Mouse (Mus musculus) forebrain, postnatal 0 days (tissue): ENCODE data around the gene Xrcc1. TPM values are rescaled to one million over a fixed set of nuclear protein-coding genes. Genes with fewer than 3 reads are reported as not detected.

Source experiments
- ATAC-seq: fragments of 200-750 bp; cut with Nextera tagmentation; 2 replicates; pipeline ENCODE4 v1.8.0; 2017; ENCODE audit warnings: mild to moderate bottlenecking, moderate library complexity
- DNase-seq: peaks from one replicate; pipeline ENCODE4 v3.0.0-alpha.2; 2015
- H3K27ac ChIP-seq: fragments of 300-500 bp; sonication (generic); 2 replicates; pipeline ENCODE4 v1.5.1; 2014; ENCODE audit warnings: low read depth, mild to moderate bottlenecking, antibody characterized with exemption, low read length, moderate library complexity, mixed read lengths
- H3K27me3 ChIP-seq: fragments of 300-500 bp; sonication (generic); 2 replicates; pipeline ENCODE4 v1.6.1; 2014; ENCODE audit warnings: mild to moderate bottlenecking, low read length, mixed read lengths; ENCODE audit not compliant: insufficient read depth
- H3K36me3 ChIP-seq: fragments of 300-500 bp; sonication (generic); 2 replicates; pipeline ENCODE4 v1.6.1; 2014; ENCODE audit warnings: mild to moderate bottlenecking, moderate library complexity; ENCODE audit not compliant: insufficient read depth
- H3K4me1 ChIP-seq: fragments of 300-500 bp; sonication (generic); 2 replicates; pipeline ENCODE4 v1.6.1; 2014; ENCODE audit warnings: antibody characterized with exemption; ENCODE audit not compliant: insufficient read depth
- H3K4me2 ChIP-seq: fragments of 300-500 bp; sonication (generic); 2 replicates; pipeline ENCODE4 v1.6.1; 2014; ENCODE audit warnings: low read depth, mild to moderate bottlenecking, moderate library complexity
- H3K4me3 ChIP-seq: fragments of 300-500 bp; sonication (generic); 2 replicates; pipeline ENCODE4 v1.5.1; 2014; ENCODE audit warnings: low read depth, low read length, mixed read lengths
- H3K9ac ChIP-seq: fragments of 300-500 bp; sonication (generic); 2 replicates; pipeline ENCODE4 v1.6.1; 2014; ENCODE audit warnings: mild to moderate bottlenecking
- H3K9me3 ChIP-seq: fragments of 300-500 bp; sonication (generic); 2 replicates; pipeline ENCODE4 v1.6.1; 2016; ENCODE audit warnings: low read length
- CTCF ChIP-seq: sonication (generic); IDR thresholded peaks from 2 replicates; pipeline ENCODE4 v1.5.1; 2016; ENCODE audit warnings: antibody characterized with exemption, control low read depth, low read depth
- WGBS: fragments of 180-500 bp; shearing (Covaris S2); extraction: QIAGEN DNeasy Blood & Tissue Kit; methylation state at CpG from one replicate; pipeline ENCODE4 v1.1.7; 2014; 5-methylcytosine and 5-hydroxymethylcytosine counted together
- polyA plus RNA-seq: library from polyadenylated mRNA; unstranded; fragments of >200 nt; fragmentation: Nextera tagmentation; extraction: Ambion mirVana; gene quantifications from 2 replicates; pipeline ENCODE4 v1.2.1, GENCODE M21; 2015
- total RNA-seq: library from RNA; depleted of rRNA; stranded (reverse); fragments of >200 nt; gene quantifications from 2 replicates; pipeline ENCODE4 v1.2.3, GENCODE M21; 2014; rRNA removed

Xrcc1 gene
- total RNA-seq, result 41.1 and 49.8 TPM in 2 replicates
- polyA plus RNA-seq, result 42.1 and 48.6 TPM in 2 replicates

DNA sequence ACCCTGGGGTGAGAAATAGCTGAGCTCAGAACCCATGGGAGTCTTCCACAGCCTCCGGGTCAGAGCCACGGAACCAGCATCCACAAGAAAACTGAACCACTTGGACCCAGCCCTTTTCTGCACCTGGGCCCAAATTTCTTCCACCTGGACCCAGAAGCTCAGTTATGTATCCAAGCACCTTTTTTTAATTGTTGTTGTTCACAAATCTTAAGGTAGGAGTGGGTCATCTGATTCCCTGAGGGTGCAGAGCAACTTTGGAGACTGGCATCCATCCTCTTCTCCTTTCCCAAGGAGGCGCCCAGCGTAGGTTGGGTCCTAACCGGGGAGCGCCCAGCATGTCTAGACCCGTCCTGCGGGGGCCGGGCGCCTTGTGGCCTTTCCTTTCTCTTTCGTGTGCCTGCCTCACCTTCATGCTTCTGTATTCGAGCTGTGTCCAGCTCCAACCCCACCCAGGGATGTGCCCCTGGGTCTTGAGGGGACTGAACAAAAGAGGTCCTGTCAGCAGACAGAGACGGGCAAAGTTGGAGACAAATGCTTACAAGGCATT lies at the start of gene Xrcc1, which contains the start of gene Pinlyp:
Xrcc1 (plus strand) TSS at position 222 of the 547 bp plus-strand sequence.
Pinlyp (minus strand) TSS at position 51 of the 547 bp plus-strand sequence.
- peak within 1 kb of the TSS; percentile 76 for H3K4me2 ChIP-seq
- DNase-seq, result no peak
- peak within 1 kb of the TSS; percentile 86 for H3K4me3 ChIP-seq
- H3K27ac ChIP-seq, result peak within 1 kb of the TSS; percentile 59; the same call in 1 of the 2 replicates
- H3K36me3 ChIP-seq, result no peaks in the 10 kb centered on the region; the same call in 1 of the 2 replicates
- TF ChIP-seq CTCF, result no peak
- H3K9me3 ChIP-seq, result no peaks in the 10 kb centered on the region
- ATAC-seq, result no peak
- peak within 1 kb of the TSS; percentile 68 for H3K9ac ChIP-seq
- no peaks in the 10 kb centered on the region for H3K4me1 ChIP-seq
- no peaks in the 10 kb centered on the region for H3K27me3 ChIP-seq
- 38% methylated on average over 13 of the region's 13 CpGs for WGBS

DNA sequence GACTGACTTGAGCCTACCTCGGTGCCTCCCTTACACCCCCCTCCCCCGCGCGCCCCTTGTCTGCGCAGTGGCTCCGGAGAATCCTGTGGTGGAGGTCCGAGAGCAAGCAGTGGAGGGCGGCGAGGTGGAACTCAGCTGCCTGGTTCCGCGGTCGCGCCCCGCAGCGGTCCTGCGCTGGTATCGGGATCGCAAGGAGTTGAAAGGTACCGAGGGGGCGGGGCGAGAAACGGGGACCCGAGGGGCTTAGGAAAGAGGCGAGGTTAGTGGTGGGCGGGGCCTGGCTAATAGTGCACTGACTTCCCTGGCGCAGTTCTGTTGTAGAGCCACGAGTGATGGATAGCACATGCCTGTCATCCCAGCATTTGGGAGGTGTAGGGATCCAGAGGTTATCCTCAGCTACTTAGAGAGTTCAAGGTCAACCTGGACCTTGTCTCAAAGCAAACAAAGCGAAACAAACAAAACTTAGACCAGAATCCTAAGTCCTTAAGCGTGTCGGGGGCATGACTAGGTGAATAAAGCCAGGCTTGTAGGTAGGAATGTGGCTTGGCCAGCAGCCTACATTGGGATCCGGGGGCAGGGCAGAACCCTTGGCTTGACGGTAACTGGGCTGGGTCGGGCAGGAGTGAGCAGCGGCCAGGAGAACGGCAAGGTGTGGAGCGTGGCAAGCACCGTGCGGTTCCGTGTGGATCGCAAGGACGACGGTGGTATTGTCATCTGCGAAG lies 46.1 kb upstream of the Xrcc1 start:
- no peak for ATAC-seq
- 26% methylated on average over 43 of the region's 43 CpGs for WGBS
- no peak overlapping the region for H3K27ac ChIP-seq

GRCm38 (mm10) chr7:24500929-24501328 lies 45.2 kb upstream of the Xrcc1 start:
- DNase-seq (peak; percentile 61), ATAC-seq (no peak)
- Histone ChIP-seq H3K9ac (no peak overlapping the region), H3K4me3 (no peak overlapping the region), H3K4me2 (no peak overlapping the region), H3K27me3 (no peaks in the 10 kb centered on the region), H3K27ac (no peak overlapping the region), H3K9me3 (no peaks in the 10 kb centered on the region), H3K36me3 (peaks cover 43% of the 10 kb centered on the region), H3K4me1 (peaks cover 7% of the 10 kb centered on the region; the same call in 1 of the 2 replicates)
- TF ChIP-seq CTCF, result peak; percentile 59
- 41% methylated on average over 7 of the region's 7 CpGs for WGBS

More for the DNA sequence above, 46.1 kb upstream of the Xrcc1 start:
- Histone ChIP-seq H3K4me2 (no peak overlapping the region; the same call in 1 of the 2 replicates), H3K4me1 (no peaks in the 10 kb centered on the region), H3K27me3 (no peaks in the 10 kb centered on the region), H3K9me3 (no peaks in the 10 kb centered on the region), H3K36me3 (peaks cover 43% of the 10 kb centered on the region), H3K9ac (no peak overlapping the region; the same call in 1 of the 2 replicates), H3K4me3 (no peak overlapping the region)
- DNase-seq, result no peak
- no peak for TF ChIP-seq CTCF

GRCm38 (mm10) chr7:24501492-24501891 lies 44.6 kb upstream of the Xrcc1 start:
- Histone ChIP-seq H3K27ac (no peak overlapping the region), H3K9me3 (no peaks in the 10 kb centered on the region), H3K27me3 (no peaks in the 10 kb centered on the region), H3K4me2 (no peak overlapping the region), H3K4me1 (peaks cover 7% of the 10 kb centered on the region; the same call in 1 of the 2 replicates), H3K36me3 (peaks cover 43% of the 10 kb centered on the region), H3K9ac (no peak overlapping the region), H3K4me3 (no peak overlapping the region)
- ATAC-seq (no peak), DNase-seq (no peak)
- WGBS, result 59% methylated on average over 21 of the region's 21 CpGs
- TF ChIP-seq CTCF, result peak; percentile 44

- no peak for TF ChIP-seq CTCF
- WGBS, result 23% methylated on average over 10 of the region's 10 CpGs
- no peak overlapping the region for H3K4me2 ChIP-seq
- no peak overlapping the region for H3K27ac ChIP-seq
- peaks cover 15% of the 10 kb centered on the region for H3K4me1 ChIP-seq
- no peak for DNase-seq
- H3K9ac ChIP-seq, result no peak overlapping the region
- H3K36me3 ChIP-seq, result peaks cover 43% of the 10 kb centered on the region
- no peak overlapping the region for H3K4me3 ChIP-seq
- no peak for ATAC-seq
- H3K27me3 ChIP-seq, result no peaks in the 10 kb centered on the region
- H3K9me3 ChIP-seq, result no peaks in the 10 kb centered on the region
These were observed 42.1 kb upstream of the Xrcc1 start for GRCm38 (mm10) chr7:24504004-24504403.

DNA sequence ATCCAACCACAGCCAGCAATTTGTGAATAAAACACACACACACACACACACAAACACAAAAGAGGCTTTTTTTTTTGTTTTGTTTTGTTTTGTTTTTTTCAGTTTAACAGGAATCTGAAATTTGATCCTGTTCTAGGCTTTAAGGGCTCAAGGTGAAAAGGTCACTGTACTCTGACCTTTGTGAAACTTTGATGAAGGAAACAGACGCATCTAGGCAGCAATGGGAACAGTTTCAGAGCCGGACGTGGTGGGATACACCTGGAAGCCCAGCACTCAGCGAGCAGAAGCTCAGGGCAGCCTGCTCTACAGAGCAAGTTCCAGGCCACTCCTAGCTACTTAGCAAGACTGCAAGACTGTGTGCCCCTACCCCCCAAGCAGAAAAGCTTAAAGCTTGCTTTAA lies 41.2 kb upstream of the Xrcc1 start:
- DNase-seq (no peak), ATAC-seq (no peak)
- H3K27me3 ChIP-seq, result no peaks in the 10 kb centered on the region
- peak overlapping the region; percentile 100; the same call in 1 of the 2 replicates for H3K27ac ChIP-seq
- no peak for TF ChIP-seq CTCF
- peaks cover 15% of the 10 kb centered on the region for H3K4me1 ChIP-seq
- no peak overlapping the region for H3K4me3 ChIP-seq
- H3K9ac ChIP-seq, result no peak overlapping the region
- WGBS, result 39% methylated on average over 4 of the region's 4 CpGs
- peaks cover 37% of the 10 kb centered on the region for H3K36me3 ChIP-seq
- H3K9me3 ChIP-seq, result no peaks in the 10 kb centered on the region
- H3K4me2 ChIP-seq, result no peak overlapping the region
